Mouse (Mus musculus): ENCODE data around the gene Tnfaip8l3.
"Not testable (repeated sequence)": the region's sequence is repeated elsewhere in the genome, so short reads cannot be mapped to it uniquely, and the experiment has no call there.

The Tnfaip8l3 gene

DNA sequence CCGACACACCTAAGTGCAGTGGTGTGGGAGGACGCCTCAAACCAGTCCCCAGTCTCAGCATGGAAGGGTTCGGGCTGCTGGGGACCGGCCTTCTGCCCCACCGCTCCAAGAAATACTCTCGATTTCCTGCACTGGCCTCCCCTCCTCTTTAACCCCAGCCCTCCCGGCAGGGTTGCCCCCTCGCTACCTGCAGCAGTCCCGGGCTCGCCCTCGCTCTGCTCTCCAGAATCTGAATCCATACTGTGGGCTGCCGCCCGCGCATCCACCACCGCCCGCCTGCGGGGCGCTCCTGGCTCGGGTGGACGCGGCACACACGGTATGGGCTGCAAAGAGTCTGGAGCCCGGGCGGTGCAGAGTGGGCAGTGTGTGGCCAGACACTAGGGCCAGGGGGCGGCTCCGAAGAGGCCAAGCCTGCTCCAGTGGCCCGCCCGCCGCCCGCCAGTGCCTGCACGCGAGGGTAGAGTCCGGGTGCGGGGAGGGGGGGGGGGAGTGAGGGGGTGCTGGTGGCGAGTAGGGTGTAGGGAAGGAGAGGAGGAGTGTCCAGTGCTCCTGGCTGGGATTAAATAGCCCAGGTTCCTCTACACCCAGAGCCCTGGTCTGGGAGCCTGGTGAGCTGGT is at the start of gene Tnfaip8l3:
Gene Tnfaip8l3 (minus strand): TSS at position 357 of the 618 bp plus-strand sequence.
- DNase-seq (ENCODE audit: low spot score), result peak; percentile 24

DNA sequence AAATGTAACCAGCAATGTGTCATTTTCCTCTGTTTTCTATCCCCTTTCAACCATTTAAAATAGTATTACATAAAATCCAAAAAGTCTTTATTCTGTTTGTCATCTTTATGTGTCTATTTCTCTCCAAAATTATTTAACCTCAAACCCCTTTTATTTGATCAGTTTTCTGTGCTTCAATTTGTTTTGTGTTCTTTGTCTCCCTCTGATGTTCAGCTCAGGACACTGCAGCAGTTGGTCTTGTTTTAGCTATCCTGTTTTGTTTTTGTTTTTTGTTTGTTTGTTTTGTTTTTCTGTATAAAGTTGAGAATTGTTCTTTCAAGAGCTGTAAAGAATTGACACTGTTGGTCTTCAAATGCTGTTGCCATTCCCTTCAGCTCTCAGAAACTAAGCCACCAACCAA is 44.5 kb upstream of the Tnfaip8l3 start:
- DNase-seq (ENCODE audit: low spot score), result no peak

- DNase-seq (ENCODE audit: low spot score), result no peak
Measured at GRCm38 (mm10) chr9:54098636-54099035, 30.4 kb upstream of the Tnfaip8l3 start.

DNA sequence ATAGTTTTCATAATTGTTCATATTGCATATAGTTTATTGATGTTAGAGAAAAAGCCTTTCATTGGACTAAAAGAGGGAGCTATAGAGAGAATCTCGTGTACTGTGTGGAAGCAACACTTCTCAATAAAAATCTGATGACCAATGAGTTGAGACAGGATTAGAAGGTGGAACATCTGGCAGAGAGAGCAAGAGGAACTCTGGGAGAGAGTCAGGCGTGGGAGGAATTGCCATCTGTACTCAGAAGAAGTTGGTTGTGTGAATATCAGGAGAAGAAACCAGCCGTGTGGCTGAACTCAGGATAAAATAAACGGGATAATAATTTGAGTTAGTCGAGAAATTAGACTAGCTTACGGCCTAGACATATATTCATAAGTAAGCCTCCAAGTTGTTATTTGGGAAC is 28.9 kb upstream of the Tnfaip8l3 start:
- DNase-seq (ENCODE audit: low spot score), result no peak

- DNase-seq (ENCODE audit: low spot score), result no peak
Measured at GRCm38 (mm10) chr9:54084245-54084644, 16.1 kb upstream of the Tnfaip8l3 start.

- DNase-seq (ENCODE audit: low spot score), result no peak
Measured at GRCm38 (mm10) chr9:54077740-54078139, 9.6 kb upstream of the Tnfaip8l3 start.

- DNase-seq (ENCODE audit: low spot score), result no peak
Measured at GRCm38 (mm10) chr9:54074901-54075300, 6.7 kb upstream of the Tnfaip8l3 start.

- no peak for DNase-seq (ENCODE audit: low spot score)
Measured at GRCm38 (mm10) chr9:54073688-54074087, 5.5 kb upstream of the Tnfaip8l3 start.

- no peak for DNase-seq (ENCODE audit: low spot score)
Measured at GRCm38 (mm10) chr9:54071474-54072095, 3.4 kb upstream of the Tnfaip8l3 start.

- DNase-seq (ENCODE audit: low spot score), result no peak
Measured at GRCm38 (mm10) chr9:54069204-54069603, 1.0 kb upstream of the Tnfaip8l3 start.

GRCm38 (mm10) chr9:54068777-54069176 is 589 bp upstream of the Tnfaip8l3 start:
- DNase-seq (ENCODE audit: low spot score), result peak; percentile 52

DNA sequence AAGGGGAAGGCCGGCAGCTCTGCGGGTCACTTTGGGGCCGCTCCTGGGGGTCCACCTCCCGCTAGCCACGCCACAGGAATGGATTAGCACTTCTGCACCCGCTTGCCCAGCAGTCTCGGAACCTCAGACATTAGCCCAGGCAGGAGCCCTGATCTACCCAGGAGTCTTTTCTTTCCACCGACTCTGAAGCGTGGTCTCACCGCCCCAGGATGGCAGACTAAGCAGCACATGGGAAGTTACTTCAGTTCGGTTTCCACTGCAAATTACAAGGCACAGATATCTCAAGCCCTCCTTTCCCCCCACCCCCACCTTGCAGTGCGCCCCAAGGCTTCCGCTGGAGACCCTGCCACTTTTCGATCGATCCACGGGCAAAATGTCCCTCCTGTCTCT is 551 bp downstream of the Tnfaip8l3 start:
- no peak for DNase-seq (ENCODE audit: low spot score)

DNA sequence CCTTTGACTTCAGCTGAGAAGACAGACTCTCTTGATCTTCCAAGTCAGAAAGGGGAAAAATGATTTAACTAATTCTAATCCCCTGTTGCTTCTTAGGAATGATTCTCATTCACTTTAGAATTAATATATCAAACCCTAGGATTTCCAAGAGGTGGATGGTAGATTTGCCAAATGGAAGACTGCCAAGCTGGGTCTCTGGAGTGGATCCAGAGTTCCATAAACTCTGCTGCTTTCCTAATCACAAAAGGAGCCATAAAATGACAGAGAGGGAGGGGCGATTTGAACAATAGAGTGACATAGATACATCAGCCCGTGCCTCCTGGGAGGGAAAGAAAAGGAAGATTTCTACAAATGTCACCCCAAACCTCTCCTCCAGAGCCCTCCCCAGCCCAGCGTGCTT is 3.4 kb downstream of the Tnfaip8l3 start:
- DNase-seq (ENCODE audit: low spot score), result no peak

- DNase-seq (ENCODE audit: low spot score), result no peak
Measured at GRCm38 (mm10) chr9:54063655-54064054, 4.5 kb downstream of the Tnfaip8l3 start.

DNA sequence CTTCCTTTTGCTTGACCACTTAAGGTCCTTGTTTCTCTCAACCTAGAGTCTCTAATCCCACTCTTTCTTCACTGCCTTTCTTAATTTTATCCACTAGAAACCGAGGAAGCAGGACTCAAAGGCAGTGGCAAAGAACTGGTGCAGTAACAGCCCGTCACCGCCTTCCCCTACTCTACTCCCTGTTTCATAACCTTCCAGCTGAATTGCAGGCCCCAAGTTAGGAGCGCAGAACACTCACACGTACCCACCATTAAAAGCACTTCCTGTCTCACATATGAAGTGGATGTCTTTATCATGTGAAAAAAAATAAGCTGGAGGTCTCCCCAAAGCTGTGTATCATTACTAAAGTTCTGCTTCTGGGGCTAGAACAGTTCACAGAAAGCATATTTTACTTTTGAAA is 6.5 kb downstream of the Tnfaip8l3 start:
- no peak for DNase-seq (ENCODE audit: low spot score)

DNA sequence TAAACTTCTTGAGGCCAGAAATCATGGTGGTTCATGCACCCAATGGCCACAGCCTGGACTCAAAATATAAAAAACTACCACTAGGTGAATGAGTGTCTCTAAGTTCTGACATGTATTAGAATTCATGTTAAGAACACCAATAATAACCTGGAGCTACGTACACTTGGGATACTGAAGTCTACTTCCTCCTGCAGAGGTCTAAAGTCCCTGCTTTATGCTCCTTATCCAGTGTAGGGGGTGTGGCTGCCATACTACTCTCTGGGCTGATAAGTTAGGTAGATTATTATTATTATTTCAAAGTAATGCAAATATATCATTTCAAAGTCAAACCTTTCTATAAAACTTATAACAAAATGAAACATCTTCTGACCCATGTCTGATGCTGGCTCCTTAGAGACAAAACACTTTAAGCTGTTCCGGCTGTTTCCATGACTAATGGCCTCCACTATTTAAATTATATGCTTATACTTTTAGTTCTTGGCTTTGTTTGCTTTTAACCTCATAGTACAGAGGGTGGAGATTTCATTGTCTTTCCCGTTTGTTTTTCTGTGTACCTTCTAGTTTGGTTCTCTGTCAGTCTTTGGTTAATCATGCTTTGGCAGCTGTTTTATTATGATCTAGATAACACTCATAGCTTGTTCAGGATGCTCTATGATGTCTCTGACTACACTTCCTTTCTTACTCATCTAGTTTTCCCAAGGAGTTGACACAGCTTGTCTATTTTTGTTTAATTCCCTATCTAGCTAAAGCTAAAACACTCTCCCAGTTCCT is 16.7 kb downstream of the Tnfaip8l3 start:
- no peak for DNase-seq (ENCODE audit: low spot score)

- DNase-seq (ENCODE audit: low spot score), result no peak
Measured at GRCm38 (mm10) chr9:54048978-54049377, 19.2 kb downstream of the Tnfaip8l3 start.

- no peak for DNase-seq (ENCODE audit: low spot score)
Measured at GRCm38 (mm10) chr9:54043067-54043466, 25.1 kb downstream of the Tnfaip8l3 start.

DNA sequence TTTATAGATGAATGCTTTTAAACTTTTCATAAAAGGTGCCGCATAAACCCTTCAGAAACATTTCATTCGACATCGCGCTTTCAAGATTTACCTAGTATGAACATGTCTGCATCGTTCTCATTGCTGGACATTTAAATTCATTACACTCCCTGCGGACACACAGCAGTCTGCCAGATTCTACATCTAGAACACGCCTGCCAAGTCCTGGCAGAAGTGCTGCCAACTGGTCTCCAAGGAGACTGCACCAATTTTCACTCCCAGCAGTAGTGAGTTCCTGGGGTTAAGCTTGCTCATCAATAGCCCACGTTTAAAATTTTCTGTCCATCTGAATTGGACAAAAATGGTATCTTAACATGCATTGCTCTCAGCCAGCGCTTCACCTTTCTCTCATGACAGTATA is 30.5 kb downstream of the Tnfaip8l3 start:
- DNase-seq (ENCODE audit: low spot score), result no peak

- no peak for DNase-seq (ENCODE audit: low spot score)
Measured at GRCm38 (mm10) chr9:54034691-54035090, 33.5 kb downstream of the Tnfaip8l3 start.

DNA sequence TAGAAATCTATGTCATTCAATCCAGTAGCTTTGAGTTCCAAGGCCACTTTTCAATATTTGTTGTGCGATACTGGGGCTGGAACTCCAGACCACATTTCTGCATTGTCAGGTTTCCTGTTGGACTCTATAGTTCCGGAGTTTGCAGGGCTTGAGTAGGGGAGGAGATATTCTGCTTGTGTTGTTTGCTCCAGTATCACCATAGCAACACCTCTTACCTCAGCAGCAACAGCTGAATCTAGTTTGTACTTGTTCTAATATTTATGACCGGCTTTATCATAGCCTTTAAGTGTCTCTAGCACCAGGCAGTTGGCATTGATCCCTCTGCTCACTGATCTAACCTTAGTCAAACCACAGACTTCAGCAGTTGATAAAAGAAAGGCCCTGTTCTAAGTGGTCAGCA is 45.4 kb downstream of the Tnfaip8l3 start:
- DNase-seq (ENCODE audit: low spot score), result no peak

DNA sequence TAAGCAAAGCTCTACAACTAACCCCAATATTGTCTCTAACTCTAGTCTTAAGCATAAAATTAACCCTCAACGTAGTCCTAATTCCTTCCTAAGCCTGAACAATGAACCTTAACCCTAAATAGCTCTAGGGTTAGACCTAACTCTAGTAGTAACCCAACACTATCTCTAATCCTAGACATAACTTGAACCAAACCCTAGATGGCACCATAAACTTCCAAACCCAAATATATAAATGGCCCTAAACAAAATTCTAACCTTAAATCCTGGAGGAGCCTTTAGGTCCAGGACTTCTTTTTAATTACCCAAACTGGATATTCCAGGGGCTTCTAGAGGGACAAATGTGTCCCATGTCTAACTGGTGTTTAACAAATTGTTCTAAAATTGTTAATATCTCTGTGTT is 73.7 kb downstream of the Tnfaip8l3 start:
- DNase-seq (ENCODE audit: low spot score), result no peak

- DNase-seq (ENCODE audit: low spot score), result not testable (repeated sequence)
Measured at GRCm38 (mm10) chr9:53992567-53992966, 75.6 kb downstream of the Tnfaip8l3 start.

All from ovary, postnatal 14 days (tissue).